Comparison of ENCODE assay signal across 17 mouse cellular contexts in genomic region chr17:24193769-24194168, GRCm38 (mm10). TPM values are rescaled to one million over a fixed set of nuclear protein-coding genes. Genes with fewer than 3 reads are reported as not detected.
A peak's percentile ranks its signal among the peaks of the same experiment; 100 is the strongest.
DNase-seq lines count a peak whose midpoint lies in the region; ATAC-seq lines count a peak whose summit lies in the region.
"Had no signal": no experiment of that assay in that cellular context is flagged by ENCODE, and none has a peak within 500 bp of the region (broad histone marks: within the 10 kb centered on the region; RNA-seq: fewer than 3 reads in every experiment).

No protein-coding gene starts in this region.

- no peak overlapping the region for H3K9ac ChIP-seq in heart, embryonic 12.5 days
- H3K9ac ChIP-seq in liver, embryonic 16.5 days (ENCODE audit: low read depth, low read length) = peak overlapping the region; percentile 40
- no peak overlapping the region for H3K9ac ChIP-seq in hindbrain, embryonic 14.5 days
- H3K9ac ChIP-seq: forebrain, embryonic 12.5 days; limb, embryonic 15.5 days had no signal

- H3K27me3 ChIP-seq in heart, embryonic 12.5 days (replicated peaks) = no peaks in the 10 kb centered on the region
- H3K27me3 ChIP-seq in liver, embryonic 16.5 days (ENCODE audit: control insufficient read depth, insufficient read depth, low read depth, low read length) = no peaks in the 10 kb centered on the region
- no peaks in the 10 kb centered on the region for H3K27me3 ChIP-seq in hindbrain, embryonic 14.5 days (ENCODE audit: control insufficient read depth, insufficient read depth, low read length)
- H3K27me3 ChIP-seq: forebrain, embryonic 12.5 days; limb, embryonic 15.5 days; neural tube, embryonic 13.5 days had no signal

- peak; percentile 56; the same call in 1 of the 2 replicates for ATAC-seq in heart, embryonic 12.5 days (ENCODE audit: insufficient number of reproducible peaks, low FRiP score)
- peak; percentile 74 for ATAC-seq in liver, embryonic 16.5 days (ENCODE audit: low read depth)
- ATAC-seq in hindbrain, embryonic 14.5 days (ENCODE audit: low FRiP score) = no peak
- ATAC-seq: midbrain, embryonic 16.5 days had no signal

- H3K4me1 ChIP-seq in heart, embryonic 12.5 days (replicated peaks) = peaks cover 56% of the 10 kb centered on the region
- peaks cover 70% of the 10 kb centered on the region for H3K4me1 ChIP-seq in liver, embryonic 16.5 days (ENCODE audit: control insufficient read depth, low read depth, low read length)
- no peaks in the 10 kb centered on the region for H3K4me1 ChIP-seq in hindbrain, embryonic 14.5 days (replicated peaks; ENCODE audit: control insufficient read depth, insufficient read depth, low read length)
- H3K4me1 ChIP-seq: limb, embryonic 15.5 days; neural tube, embryonic 13.5 days had no signal

- no peak overlapping the region for H3K4me2 ChIP-seq in heart, embryonic 12.5 days
- peak overlapping the region; percentile 33 for H3K4me2 ChIP-seq in liver, embryonic 16.5 days (ENCODE audit: low read depth, low read length)
- no peak overlapping the region for H3K4me2 ChIP-seq in hindbrain, embryonic 14.5 days (replicated peaks)
- H3K4me2 ChIP-seq: forebrain, embryonic 12.5 days; limb, embryonic 15.5 days; neural tube, embryonic 13.5 days had no signal

- no peak for DNase-seq in heart, adult 18-20 months
- DNase-seq in ZHBTc4 (ENCODE audit: low read depth, low spot score) (peak; percentile 51), liver (peak; percentile 76), adipocyte (ENCODE audit: low spot score) (no peak)
- DNase-seq in hindbrain, embryonic 14.5 days (ENCODE audit: low spot score) = no peak
- DNase-seq: cerebellum, adult 9-10 months; kidney, adult 11 months; layer of hippocampus, adult 9-11 months; thymus, postnatal 25 days had no signal

- WGBS in heart, embryonic 12.5 days = 49% methylated on average over 5 of the region's 5 CpGs
- 60% methylated on average over 5 of the region's 5 CpGs for WGBS in liver, embryonic 16.5 days (ENCODE audit: insufficient replicate concordance)
- WGBS in hindbrain, embryonic 14.5 days = 86% methylated on average over 5 of the region's 5 CpGs

- H3K9me3 ChIP-seq in heart, embryonic 12.5 days (replicated peaks) = no peaks in the 10 kb centered on the region
- H3K9me3 ChIP-seq in liver, embryonic 16.5 days (replicated peaks; ENCODE audit: control insufficient read depth, low read length) = no peaks in the 10 kb centered on the region
- H3K9me3 ChIP-seq in hindbrain, embryonic 14.5 days (ENCODE audit: control insufficient read depth, low read length) = no peaks in the 10 kb centered on the region
- H3K9me3 ChIP-seq: forebrain, embryonic 12.5 days; limb, embryonic 15.5 days; midbrain, embryonic 10.5 days; neural tube, embryonic 13.5 days had no signal

- peaks cover 3% of the 10 kb centered on the region; the same call in 1 of the 2 replicates for H3K36me3 ChIP-seq in heart, embryonic 12.5 days
- peaks cover 3% of the 10 kb centered on the region; the same call in 1 of the 2 replicates for H3K36me3 ChIP-seq in liver, embryonic 16.5 days (ENCODE audit: control insufficient read depth, insufficient read depth)
- H3K36me3 ChIP-seq in hindbrain, embryonic 14.5 days (replicated peaks; ENCODE audit: control insufficient read depth, insufficient read depth) = peaks cover 11% of the 10 kb centered on the region
- H3K36me3 ChIP-seq: forebrain, embryonic 12.5 days; limb, embryonic 15.5 days had no signal

- no peak overlapping the region for H3K27ac ChIP-seq in heart, embryonic 12.5 days (ENCODE audit: poor library complexity, severe bottlenecking)
- H3K27ac ChIP-seq in liver, embryonic 16.5 days (ENCODE audit: low read length) = peak overlapping the region; percentile 60
- H3K27ac ChIP-seq in hindbrain, embryonic 14.5 days = no peak overlapping the region
- H3K27ac ChIP-seq: forebrain, embryonic 12.5 days; limb, embryonic 15.5 days; midbrain, embryonic 10.5 days; neural tube, embryonic 13.5 days had no signal

- no peak overlapping the region for H3K4me3 ChIP-seq in heart, embryonic 12.5 days
- H3K4me3 ChIP-seq in liver, embryonic 16.5 days (ENCODE audit: low read depth, low read length) = no peak overlapping the region
- H3K4me3 ChIP-seq in hindbrain, embryonic 14.5 days (replicated peaks; ENCODE audit: low read length) = no peak overlapping the region
- H3K4me3 ChIP-seq: forebrain, embryonic 12.5 days; limb, embryonic 15.5 days; midbrain, embryonic 10.5 days; myocyte; neural tube, embryonic 13.5 days had no signal

RNA-seq across cellular contexts. Expression of gene Tbc1d24, which starts 11.6 kb away (rescaled TPM):
- polyA plus RNA-seq in heart, embryonic 12.5 days (2016; fragmentation: Nextera tagmentation; extraction: Ambion mirVana) = 5.1 and 5.3 TPM in 2 replicates
- 10 to 100 TPM; 12.3 to 14.4 TPM for total RNA-seq in heart, adult 18-20 months (2021)
- polyA plus RNA-seq in liver, embryonic 16.5 days (2015; fragmentation: Nextera tagmentation; extraction: Ambion mirVana) = 7.0 and 7.4 TPM in 2 replicates
- polyA plus RNA-seq in hindbrain, embryonic 14.5 days (2014; fragmentation: Nextera tagmentation; extraction: Ambion mirVana) = 27.1 and 27.6 TPM in 2 replicates

RNA-seq across cellular contexts. Expression of gene Ntn3, which starts 15.6 kb away (rescaled TPM):
- polyA plus RNA-seq in heart, embryonic 12.5 days (2016; fragmentation: Nextera tagmentation; extraction: Ambion mirVana) = 2.0 and 2.6 TPM in 2 replicates
- total RNA-seq in heart, adult 18-20 months (2021) = under 1 TPM; 0.67 to 0.72 TPM
- polyA plus RNA-seq in liver, embryonic 16.5 days (2015; fragmentation: Nextera tagmentation; extraction: Ambion mirVana) = 0.65 and 0.78 TPM in 2 replicates
- 3.9 and 5.0 TPM in 2 replicates for polyA plus RNA-seq in hindbrain, embryonic 14.5 days (2014; fragmentation: Nextera tagmentation; extraction: Ambion mirVana)

RNA-seq across cellular contexts. Expression of gene Atp6v0c, which starts 24.3 kb away (rescaled TPM):
- polyA plus RNA-seq in heart, embryonic 12.5 days (2016; fragmentation: Nextera tagmentation; extraction: Ambion mirVana) = 534 and 535 TPM in 2 replicates
- total RNA-seq in heart, adult 18-20 months (2021) = 100 to 1,000 TPM; 241 to 255 TPM
- polyA plus RNA-seq in liver, embryonic 16.5 days (2015; fragmentation: Nextera tagmentation; extraction: Ambion mirVana) = 352 and 382 TPM in 2 replicates
- polyA plus RNA-seq in hindbrain, embryonic 14.5 days (2014; fragmentation: Nextera tagmentation; extraction: Ambion mirVana) = 1,495 and 1,569 TPM in 2 replicates

RNA-seq across cellular contexts. Expression of gene Tedc2, which starts 26.9 kb away (rescaled TPM):
- 6.0 and 7.5 TPM in 2 replicates for polyA plus RNA-seq in heart, embryonic 12.5 days (2016; fragmentation: Nextera tagmentation; extraction: Ambion mirVana)
- total RNA-seq in heart, adult 18-20 months (2021) = 1 to 10 TPM; 1.9 to 3.0 TPM
- polyA plus RNA-seq in liver, embryonic 16.5 days (2015; fragmentation: Nextera tagmentation; extraction: Ambion mirVana) = 7.1 and 7.4 TPM in 2 replicates
- 8.2 and 10.1 TPM in 2 replicates for polyA plus RNA-seq in hindbrain, embryonic 14.5 days (2014; fragmentation: Nextera tagmentation; extraction: Ambion mirVana)

RNA-seq across cellular contexts. Expression of gene Amdhd2, which starts 30.2 kb away (rescaled TPM):
- polyA plus RNA-seq in heart, embryonic 12.5 days (2016; fragmentation: Nextera tagmentation; extraction: Ambion mirVana) = 28.1 and 28.8 TPM in 2 replicates
- 10 to 100 TPM in 1 of 2 experiments, 1 to 10 TPM in 1; 8.3 to 13.5 TPM for total RNA-seq in heart, adult 18-20 months (2021)
- polyA plus RNA-seq in liver, embryonic 16.5 days (2015; fragmentation: Nextera tagmentation; extraction: Ambion mirVana) = 20.7 and 25.0 TPM in 2 replicates
- polyA plus RNA-seq in hindbrain, embryonic 14.5 days (2014; fragmentation: Nextera tagmentation; extraction: Ambion mirVana) = 29.1 and 30.6 TPM in 2 replicates

Comparison
In these comparisons a context has a peak if more than half of its experiments do, and no peak if none do; other contexts are left out.
1. DNase-seq: peak in ZHBTc4 (single experiment) and liver (single experiment); none in heart, adult 18-20 months (0 of 2), adipocyte (single experiment) and hindbrain, embryonic 14.5 days (single experiment).